Mouse (Mus musculus) cerebellum, adult 2 months (tissue): ENCODE results near the gene Olfr1219. TPM values are rescaled to one million over a fixed set of nuclear protein-coding genes. Genes with fewer than 3 reads are reported as not detected.

Source experiments
- DNase-seq, 2 experiments: peaks; one replicate each; pipeline ENCODE4 v3.0.0; 2021
- H3K27ac ChIP-seq: fragments of 200-500 bp; 2 replicates; pipeline ENCODE4 v1.5.1; 2012; ENCODE audit warnings: low read length, control low read depth, inconsistent platforms; ENCODE audit not compliant: insufficient read depth
- H3K27me3 ChIP-seq: fragments of 200-500 bp; 2 replicates; pipeline ENCODE4 v1.6.1; 2012; ENCODE audit warnings: inconsistent platforms, mild to moderate bottlenecking, low read length, moderate library complexity; ENCODE audit not compliant: control insufficient read depth, insufficient read depth
- H3K4me1 ChIP-seq: fragments of 200-500 bp; 2 replicates; pipeline ENCODE4 v1.6.1; 2011; ENCODE audit warnings: low read length; ENCODE audit not compliant: control insufficient read depth, insufficient read depth
- H3K4me3 ChIP-seq: fragments of 200-500 bp; replicated peaks from 2 replicates; pipeline ENCODE3; 2011; ENCODE audit warnings: mild to moderate bottlenecking, low read depth, low read length, control low read depth; ENCODE audit not compliant: insufficient read depth
- CTCF ChIP-seq: fragments of 200-500 bp; IDR thresholded peaks from 2 replicates; pipeline ENCODE4 v1.5.1; 2011; ENCODE audit warnings: low read depth, mild to moderate bottlenecking, control low read depth, low read length, moderate library complexity, borderline replicate concordance; ENCODE audit not compliant: insufficient read depth
- POLR2A ChIP-seq: fragments of 200-500 bp; IDR thresholded peaks from 2 replicates; pipeline ENCODE4 v1.6.1; 2011; ENCODE audit warnings: low read length, control low read depth, borderline replicate concordance; ENCODE audit not compliant: insufficient read depth
- WGBS: fragments of 180-500 bp; shearing (Covaris S2); methylation state at CpG from one replicate; pipeline ENCODE4 v1.1.7; 2018; 5-methylcytosine and 5-hydroxymethylcytosine counted together
- polyA plus RNA-seq: library from polyadenylated mRNA; depleted of rRNA; stranded (reverse); fragments of >200 nt; gene quantifications from 2 replicates; pipeline ENCODE4 v1.2.3, GENCODE M21; 2012; rRNA removed

Olfr1219 gene
- not detected in 2 replicates for polyA plus RNA-seq

- no peaks in the 10 kb centered on the region for H3K27me3 ChIP-seq
- no peak within 1 kb of the TSS for H3K4me3 ChIP-seq
- DNase-seq: no peak
- H3K4me1 ChIP-seq: no peaks in the 10 kb centered on the region
- 55% methylated on average over 1 of the region's 1 CpGs for WGBS
- no peak within 1 kb of the TSS for H3K27ac ChIP-seq
- no peak for TF ChIP-seq CTCF
- no peak for TF ChIP-seq POLR2A
Measured at GRCm38 (mm10) chr2:89083413-89083812, at the start of gene Olfr1219. Gene Olfr1219 (minus strand): TSS chr2:89083513.

- WGBS: 81% methylated on average over 3 of the region's 3 CpGs
- DNase-seq: no peak
- Histone ChIP-seq H3K27me3 (no peaks in the 10 kb centered on the region), H3K4me3 (no peak within 1 kb of the TSS), H3K4me1 (no peaks in the 10 kb centered on the region), H3K27ac (no peak within 1 kb of the TSS)
- TF ChIP-seq POLR2A: no peak
- no peak for TF ChIP-seq CTCF
Measured at GRCm38 (mm10) chr2:89132954-89133353, 49.6 kb upstream of the Olfr1219 start, which contains the start of gene Olfr1222. Gene Olfr1222 (minus strand): TSS chr2:89133054.

GRCm38 (mm10) chr2:89117183-89117582, 33.9 kb upstream of the Olfr1219 start, which contains the start of gene Olfr1221:
Gene Olfr1221 (minus strand): TSS chr2:89117283.
- Histone ChIP-seq H3K4me1 (no peaks in the 10 kb centered on the region), H3K27ac (no peak within 1 kb of the TSS), H3K27me3 (no peaks in the 10 kb centered on the region), H3K4me3 (no peak within 1 kb of the TSS)
- no peak for DNase-seq
- 89% methylated on average over 2 of the region's 2 CpGs for WGBS
- no peak for TF ChIP-seq POLR2A
- TF ChIP-seq CTCF: no peak

- Histone ChIP-seq H3K27me3 (no peaks in the 10 kb centered on the region), H3K4me1 (no peaks in the 10 kb centered on the region), H3K27ac (no peak within 1 kb of the TSS), H3K4me3 (no peak within 1 kb of the TSS)
- DNase-seq: no peak
- no peak for TF ChIP-seq CTCF
- no peak for TF ChIP-seq POLR2A
- WGBS: 71% methylated on average over 3 of the region's 3 CpGs
Measured at GRCm38 (mm10) chr2:89106735-89107134, 23.4 kb upstream of the Olfr1219 start, which contains the start of gene Olfr1220. Gene Olfr1220 (minus strand): TSS chr2:89106835.

- TF ChIP-seq POLR2A (no peak), CTCF (no peak)
- H3K27ac ChIP-seq: no peak overlapping the region
- no peak overlapping the region for H3K4me3 ChIP-seq
- H3K27me3 ChIP-seq: no peaks in the 10 kb centered on the region
- no peaks in the 10 kb centered on the region for H3K4me1 ChIP-seq
- DNase-seq: no peak
Measured at GRCm38 (mm10) chr2:89105651-89106050, 22.3 kb upstream of the Olfr1219 start.

GRCm38 (mm10) chr2:89093848-89094247, 10.5 kb upstream of the Olfr1219 start:
- no peak for DNase-seq
- no peak for TF ChIP-seq CTCF
- no peak for TF ChIP-seq POLR2A
- Histone ChIP-seq H3K27me3 (no peaks in the 10 kb centered on the region), H3K4me1 (no peaks in the 10 kb centered on the region), H3K27ac (no peak overlapping the region), H3K4me3 (no peak overlapping the region)
- WGBS: 100% methylated on average over 1 of the region's 1 CpGs

- Histone ChIP-seq H3K4me1 (no peaks in the 10 kb centered on the region), H3K27ac (no peak overlapping the region), H3K4me3 (no peak overlapping the region), H3K27me3 (no peaks in the 10 kb centered on the region)
- no peak for DNase-seq
- TF ChIP-seq POLR2A: no peak
- no peak for TF ChIP-seq CTCF
Measured at GRCm38 (mm10) chr2:89081487-89081886, 1.8 kb downstream of the Olfr1219 start.

GRCm38 (mm10) chr2:89061087-89061486, 22.2 kb downstream of the Olfr1219 start, which contains the start of gene Olfr1218:
Gene Olfr1218 (minus strand): TSS chr2:89061187.
- Histone ChIP-seq H3K4me1 (no peaks in the 10 kb centered on the region), H3K27me3 (no peaks in the 10 kb centered on the region), H3K4me3 (no peak within 1 kb of the TSS), H3K27ac (no peak within 1 kb of the TSS)
- TF ChIP-seq CTCF: no peak
- TF ChIP-seq POLR2A: no peak
- no peak for DNase-seq
